Mouse (Mus musculus) right cerebral cortex, postnatal 14 days (tissue): ENCODE data around the gene Fosl1.

Experiments used
- DNase-seq: peaks from one replicate; pipeline ENCODE4 v3.0.0; 2022

Gene Fosl1

DNA sequence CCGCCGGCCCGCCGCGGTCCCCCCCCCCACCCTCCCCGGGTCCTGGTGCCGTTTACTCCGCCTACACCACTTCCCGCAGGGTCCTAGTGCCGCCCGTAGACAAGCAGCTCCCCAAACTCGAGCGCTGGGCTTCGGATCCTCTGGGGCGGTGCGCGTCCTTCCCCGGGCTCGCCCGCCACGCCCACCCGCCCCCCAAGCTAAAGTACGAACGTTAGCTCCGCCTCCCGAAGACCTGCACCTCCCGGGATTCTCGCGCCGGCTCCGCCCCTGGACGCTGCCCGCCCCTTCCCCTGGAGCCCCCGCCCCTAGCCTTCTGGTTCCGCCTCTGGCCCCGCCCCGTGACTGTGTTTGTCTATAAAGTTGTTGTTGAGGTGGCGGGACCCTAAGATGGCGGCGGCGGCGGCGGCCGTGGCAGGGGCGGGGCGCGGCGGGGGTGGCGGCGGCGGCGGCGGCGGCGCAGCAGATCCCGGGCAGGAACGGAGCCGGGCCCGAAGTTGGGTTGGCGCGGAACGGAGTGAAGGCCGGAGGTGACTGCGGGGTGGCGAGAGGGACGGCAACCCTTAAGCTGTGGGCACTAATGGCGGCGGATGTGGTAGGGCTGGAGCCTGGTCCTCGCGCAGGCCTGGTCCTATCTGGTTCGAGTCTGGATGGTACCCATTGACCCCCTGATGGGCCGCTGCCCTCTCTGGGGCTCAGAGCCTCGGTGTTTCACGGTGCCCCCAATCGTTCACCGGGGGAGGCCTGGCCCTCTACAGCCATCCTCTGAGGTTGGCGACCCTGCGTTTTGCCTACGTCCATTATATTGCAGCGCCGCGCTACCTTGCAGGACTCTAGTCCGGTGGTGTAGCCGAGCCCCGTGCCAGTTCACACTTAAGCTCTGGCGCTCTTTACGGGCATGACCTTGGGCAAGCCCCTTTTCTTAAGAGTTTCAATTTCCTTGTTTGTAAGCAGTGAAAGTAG, 22.3 kb upstream of the Fosl1 start, which contains the start of the genes Drap1 and AI837181:
TSS of gene Drap1 (minus strand) at position 198 of the 960 bp plus-strand sequence.
TSS of gene AI837181 (plus strand) at position 363 of the 960 bp plus-strand sequence.
- peak; percentile 96 for DNase-seq

DNA sequence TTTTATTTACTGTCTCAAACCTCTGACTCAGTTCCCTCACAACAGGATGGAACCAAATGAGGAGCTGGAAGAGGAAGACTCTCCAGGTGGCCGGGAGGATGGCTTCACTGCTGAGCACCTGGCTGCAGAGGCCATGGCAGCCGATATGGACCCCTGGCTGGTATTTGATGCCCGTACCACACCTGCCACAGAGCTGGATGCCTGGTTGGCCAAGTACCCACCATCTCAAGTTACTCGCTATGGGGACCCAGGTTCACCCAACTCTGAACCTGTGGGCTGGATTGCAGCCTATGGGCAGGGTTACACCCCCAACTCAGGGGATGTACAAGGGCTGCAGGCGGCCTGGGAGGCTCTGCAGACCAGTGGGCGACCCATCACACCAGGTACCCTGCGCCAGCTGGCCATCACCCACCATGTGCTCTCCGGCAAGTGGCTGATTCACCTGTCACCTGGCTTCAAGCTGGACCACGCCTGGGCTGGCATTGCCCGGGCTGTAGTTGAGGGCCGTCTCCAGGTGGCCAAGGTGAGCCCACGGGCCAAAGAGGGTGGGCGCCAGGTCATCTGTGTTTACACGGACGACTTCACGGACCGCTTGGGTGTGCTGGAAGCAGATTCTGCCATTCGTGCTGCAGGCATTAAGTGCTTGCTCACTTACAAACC, 21.3 kb upstream of the Fosl1 start:
- DNase-seq: no peak

DNA sequence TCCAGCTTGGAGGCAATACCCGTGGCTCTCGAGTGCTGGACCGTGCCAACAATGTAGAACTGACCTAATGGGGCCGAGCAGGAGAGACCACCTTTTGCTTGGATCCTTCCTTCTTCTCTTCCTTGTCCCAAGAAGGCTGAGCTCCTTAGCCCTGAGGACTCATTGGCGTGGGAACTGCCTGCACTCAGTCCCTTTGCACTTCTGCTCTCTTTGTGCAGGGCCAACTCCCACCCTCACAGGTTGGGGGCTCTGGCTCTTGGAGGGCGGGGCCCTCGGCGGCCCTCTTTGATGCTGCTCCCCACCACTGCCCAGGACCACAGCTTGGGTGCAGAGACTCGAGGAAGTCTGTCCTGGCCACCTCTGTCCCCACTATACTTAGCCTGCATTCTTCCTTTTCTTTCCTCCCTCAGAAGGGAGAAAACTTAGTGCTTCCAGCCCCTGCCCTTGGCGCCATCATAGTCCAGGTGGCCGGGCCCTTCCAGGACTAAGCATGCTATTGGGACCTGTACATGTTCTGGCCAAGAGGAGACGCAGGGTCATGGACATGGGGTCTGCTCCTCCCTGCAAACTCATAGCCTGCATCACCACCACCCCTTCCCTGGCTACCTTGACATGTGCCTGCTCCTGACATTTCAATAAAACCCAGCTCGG, 20.6 kb upstream of the Fosl1 start:
- no peak for DNase-seq

DNA sequence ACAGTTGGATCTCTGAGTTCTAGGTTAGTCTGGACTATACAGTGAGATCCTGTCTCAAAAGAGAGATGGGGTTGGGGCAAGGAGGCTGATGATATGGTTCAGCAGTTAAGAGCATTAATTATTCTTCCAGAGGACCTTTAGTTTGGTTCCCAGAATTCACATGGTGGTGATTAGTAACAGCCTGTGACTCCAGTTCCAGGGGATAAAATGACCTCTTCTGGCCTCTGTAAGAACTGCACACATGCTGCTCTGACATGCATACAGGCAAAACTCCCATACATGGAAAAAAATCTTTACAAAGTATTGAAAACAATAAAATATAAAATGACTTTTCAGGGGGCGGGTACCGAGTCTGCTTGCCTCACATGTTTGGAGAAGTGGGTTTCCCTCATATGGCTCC, 19.3 kb upstream of the Fosl1 start:
- no peak for DNase-seq

DNA sequence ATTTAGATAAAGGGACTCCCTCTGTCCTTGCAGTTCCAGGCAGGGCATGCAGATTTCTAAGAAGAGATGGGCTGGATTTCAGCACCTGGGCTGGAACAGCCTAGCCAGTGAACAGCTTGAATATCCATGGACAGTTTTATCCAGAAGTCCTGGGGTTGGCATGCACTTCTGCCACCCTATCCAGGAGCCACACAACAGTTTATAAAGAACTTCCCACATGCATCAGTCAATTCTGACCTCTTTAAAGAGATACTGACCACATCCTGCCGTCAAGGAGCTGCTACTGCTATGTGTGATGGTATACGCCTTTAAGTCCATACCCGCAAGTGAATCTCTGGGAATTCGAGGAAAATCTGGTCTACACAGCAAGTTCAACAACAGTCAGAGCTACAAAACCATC, 18.1 kb upstream of the Fosl1 start:
- DNase-seq: no peak

DNA sequence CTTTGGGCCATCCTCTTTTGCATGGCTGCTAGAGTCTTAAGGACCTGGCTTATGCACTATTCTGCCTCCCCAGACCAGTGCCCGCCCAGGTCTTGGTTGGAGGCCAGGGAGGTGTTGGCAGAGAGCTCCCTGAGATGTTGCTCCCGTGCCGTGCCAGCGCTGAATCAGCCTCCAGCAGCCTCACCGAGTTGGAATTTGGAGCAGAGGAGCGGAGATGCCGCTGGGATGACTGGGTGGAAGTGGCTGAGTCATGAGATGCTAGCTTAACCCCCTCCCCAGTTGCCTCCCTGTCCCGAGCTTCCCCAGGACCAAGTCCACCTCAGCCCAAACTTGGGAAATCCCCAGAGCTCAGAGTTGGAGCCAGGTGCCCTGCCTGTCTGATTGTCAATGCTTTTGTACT, 17.5 kb upstream of the Fosl1 start:
- DNase-seq: peak; percentile 19

DNA sequence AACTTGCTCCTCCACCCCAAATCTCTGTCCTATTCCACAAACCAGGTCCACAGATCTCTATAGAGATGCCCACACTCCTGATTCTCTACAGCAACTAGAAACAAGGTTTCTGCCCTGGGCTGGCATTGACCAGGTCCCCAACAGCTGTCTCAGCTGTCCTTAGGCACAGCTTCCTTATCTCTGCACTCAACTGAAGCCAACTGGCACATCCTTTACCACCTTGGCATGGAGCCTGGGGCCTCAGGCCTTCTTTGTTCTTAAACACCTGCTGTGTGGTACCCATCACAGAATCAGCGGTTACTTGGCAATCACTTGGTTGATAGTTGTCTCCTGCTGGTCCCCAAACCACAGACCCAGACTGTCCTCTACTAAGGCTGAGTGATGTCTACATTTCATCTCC, 16.9 kb upstream of the Fosl1 start:
- DNase-seq: no peak

DNA sequence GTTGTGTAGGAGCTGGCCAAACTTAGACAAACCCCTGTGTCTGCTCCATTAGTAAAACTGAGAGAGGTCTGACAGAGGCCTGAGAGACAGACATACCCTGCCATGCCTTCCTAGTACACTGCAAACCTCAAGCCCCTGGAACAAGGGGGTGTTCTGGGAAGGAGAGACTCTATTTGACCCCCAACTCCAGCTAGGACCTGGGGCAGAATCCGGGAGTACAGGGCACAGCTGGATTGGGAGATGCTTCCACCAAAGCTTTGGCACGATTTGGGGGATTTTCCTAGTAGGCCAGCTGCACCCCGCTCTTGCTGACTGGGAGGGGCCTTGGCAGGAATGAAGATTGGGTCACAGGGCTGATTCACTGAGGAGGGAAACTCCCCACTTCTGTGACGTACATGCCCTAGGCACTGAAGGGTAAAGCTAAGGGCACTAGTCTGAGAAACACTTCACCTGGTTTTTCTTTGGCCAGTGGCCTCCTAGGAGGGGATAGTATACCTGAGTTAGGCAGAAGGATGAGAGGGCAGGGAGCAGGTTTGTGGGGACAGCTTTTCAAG, 15.4 kb upstream of the Fosl1 start:
- no peak for DNase-seq

DNA sequence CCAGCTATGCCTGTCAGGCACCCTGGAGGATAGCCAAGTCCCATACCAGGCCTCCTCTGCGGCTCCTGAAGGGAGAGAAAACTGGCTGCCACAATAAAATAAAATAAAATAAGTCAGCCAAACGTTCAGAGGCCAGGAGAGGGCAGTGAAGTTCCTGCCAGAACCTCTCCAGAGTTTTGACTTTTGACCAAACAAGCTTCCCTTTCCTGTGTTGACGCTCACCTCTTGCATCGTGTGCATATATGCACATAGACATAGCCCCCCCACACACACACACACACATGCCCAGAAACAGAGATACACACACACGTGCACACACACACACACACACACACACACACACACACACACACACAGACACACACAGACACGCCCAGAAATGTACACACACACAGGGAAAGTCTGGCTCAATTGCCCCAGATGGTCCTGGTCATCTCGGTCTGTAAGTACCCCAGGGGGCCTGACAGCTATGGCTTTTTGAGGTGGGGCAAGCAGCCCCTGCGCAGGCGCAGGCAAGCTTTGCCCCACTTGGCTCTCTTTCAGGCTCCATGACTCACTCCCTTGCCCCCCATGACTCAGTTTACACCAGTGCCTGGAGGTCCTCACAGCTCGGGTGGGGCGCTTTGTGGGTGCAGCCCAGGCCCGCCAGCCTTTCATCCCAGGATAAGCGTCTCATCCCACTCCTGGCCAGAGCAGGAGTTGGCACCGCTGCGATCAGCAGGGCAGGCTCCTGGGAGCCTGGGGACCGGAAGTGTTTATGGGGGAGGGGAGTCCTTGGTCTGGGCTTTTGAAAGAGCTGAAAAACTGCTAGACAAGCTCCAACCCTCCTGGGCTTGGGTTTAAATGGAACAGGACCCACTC, 14.1 kb upstream of the Fosl1 start:
- DNase-seq: no peak

DNA sequence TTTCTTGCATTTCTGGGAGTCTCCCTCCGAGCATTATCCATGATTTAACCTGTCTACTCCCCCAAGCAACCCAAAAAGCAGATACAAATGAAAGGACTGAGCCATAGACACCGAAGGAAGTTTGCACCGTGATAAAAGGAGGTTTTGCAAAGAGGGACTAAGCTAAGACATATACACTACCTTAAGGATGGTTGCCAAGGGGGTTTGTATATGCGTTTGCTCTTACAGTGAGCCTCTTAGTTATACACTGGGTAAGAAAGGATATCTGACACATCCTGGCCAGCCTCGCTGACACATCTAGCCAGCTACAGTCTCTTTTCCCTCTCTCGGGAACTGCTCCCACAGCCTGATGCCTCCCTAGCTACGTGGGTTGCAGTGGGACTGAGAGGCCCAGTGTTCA, 13.4 kb upstream of the Fosl1 start:
- DNase-seq: no peak

DNA sequence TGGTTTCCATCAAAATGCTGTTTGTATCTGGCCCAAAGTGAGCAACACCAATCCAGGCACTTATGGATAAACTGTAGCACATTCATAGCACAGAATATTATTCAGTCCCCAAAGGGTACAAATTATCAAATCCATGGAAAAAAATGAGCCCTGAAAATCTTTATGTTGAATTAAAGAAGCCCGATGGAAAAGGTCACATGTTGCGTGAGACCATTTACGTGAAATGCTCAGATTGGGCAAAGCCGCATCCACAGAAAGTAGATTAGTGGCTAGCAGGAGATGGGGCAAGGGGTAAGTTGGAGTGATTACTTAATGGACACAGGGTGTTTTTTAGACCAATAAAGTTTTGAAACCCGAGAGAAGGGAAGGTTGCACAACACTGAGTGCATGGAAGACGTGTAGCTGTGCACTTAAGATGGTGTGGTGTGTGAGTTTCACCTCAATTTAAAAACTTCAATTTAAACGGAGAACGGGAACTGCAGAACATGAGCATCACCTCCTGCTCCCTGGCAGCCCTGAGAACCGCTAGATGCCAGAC, 2.9 kb upstream of the Fosl1 start:
- no peak for DNase-seq

DNA sequence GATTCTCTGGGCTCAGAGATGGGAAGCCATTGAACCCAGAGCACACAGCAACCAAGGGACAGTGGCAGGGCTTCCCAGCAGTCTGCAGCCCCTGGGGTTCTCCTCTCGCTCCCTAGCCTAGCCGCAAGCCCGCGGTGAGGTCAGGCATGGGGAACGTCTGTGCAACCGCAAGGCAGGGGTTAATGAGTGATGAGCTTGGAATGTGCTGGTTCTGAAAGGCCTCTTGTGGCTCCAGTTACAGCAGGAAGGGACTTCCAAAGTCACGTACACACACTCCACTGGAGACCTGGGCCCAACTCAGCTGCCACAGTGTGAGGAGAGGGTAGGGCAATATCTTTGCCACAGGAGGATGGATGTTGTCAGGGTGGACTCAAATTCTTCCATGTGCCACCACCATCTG, 2.4 kb upstream of the Fosl1 start:
- no peak for DNase-seq

DNA sequence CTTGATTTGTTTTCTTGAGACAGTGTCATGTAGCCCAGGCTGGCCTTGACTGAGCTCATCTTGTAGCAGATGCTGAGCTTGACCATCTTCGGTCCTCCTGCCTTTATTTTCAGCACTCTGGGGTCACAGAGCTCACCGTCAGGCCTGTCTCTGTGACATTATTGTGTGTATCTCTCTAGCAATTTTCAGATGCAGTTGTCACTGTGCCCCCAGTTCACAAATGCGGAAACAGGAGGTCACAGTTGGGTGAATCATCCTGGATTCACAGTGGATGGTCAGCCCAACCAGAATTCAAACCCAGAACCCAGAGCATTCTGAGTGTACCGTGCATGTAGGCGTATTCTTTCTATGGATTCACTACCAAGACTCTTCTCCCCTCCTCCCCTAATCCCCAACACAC, 1.6 kb upstream of the Fosl1 start:
- DNase-seq: no peak

DNA sequence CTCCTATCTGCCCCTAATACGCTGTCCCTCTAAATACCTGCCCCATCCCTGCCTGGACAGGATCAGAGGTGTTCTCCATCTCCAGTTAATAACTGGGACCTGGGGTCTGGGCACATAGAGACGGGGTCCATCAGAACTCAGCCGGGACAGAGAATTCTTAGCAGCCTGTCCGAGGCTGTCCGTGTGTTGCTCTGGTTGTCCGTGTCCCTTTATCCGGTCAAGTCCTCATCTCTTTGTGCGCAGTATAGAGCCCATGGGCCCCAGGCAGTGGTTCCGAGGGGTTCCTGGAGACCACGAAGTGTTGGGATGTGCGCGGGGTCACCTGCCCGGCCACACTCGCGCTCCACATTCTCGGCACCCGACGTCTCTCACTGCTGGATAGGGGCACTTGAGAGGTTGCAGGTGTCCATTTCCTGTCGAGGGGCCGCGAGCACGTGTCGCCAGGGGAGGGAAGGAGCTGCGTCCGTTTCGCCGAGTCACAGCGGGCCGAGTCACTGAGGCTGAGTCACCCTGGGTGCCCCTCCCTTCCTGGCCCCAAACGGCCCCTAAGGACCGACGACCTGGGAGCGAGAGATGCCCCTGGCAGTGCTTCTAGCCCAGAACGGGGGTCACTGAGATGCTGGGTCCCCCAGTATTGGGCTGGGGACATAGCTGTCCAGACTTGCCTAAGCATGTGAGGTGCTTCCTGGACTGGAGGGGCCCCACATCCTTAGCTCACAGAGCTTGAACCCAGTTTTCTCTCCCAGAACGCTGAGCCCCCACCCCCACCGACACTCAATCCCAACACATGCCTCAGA, 1.2 kb downstream of the Fosl1 start:
- no peak for DNase-seq

DNA sequence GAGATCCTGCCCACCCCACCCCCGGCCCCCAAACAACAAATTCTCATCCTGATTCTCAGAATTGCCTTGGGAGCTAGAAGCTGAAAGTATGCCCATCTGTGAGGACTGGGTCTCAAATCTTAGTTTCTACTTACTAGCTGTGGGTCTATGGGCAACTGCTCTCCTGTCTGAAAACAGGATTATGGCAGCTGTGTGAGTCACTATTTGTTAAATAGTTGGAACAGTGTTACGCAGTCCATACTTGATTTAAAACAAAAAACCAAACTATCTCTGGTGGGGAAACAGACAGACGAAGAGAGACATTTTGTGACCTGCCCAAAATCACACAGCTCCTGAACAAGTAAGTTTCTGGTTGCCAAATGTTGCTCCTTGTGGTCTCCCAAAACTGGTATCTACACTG, 2.3 kb downstream of the Fosl1 start:
- no peak for DNase-seq

DNA sequence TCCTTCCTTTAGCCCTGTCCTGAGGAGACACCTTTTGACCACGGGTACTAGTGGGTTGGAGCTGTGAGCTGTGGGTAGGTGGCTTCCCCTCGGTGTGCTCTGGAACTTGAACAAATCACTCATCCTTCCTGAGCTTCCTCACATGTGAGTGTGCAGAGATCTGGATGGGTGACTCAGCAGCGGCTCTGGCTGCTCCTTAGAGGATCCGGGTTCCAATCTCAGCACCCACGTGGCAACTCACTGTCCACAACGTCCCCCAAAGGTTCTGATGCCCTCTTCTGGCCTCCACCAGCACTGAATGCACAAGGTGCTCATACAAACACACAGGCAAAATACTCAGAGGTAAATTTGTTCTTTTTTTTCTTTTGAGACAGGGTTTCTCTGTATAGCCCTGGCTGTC, 4.4 kb downstream of the Fosl1 start:
- DNase-seq: no peak

DNA sequence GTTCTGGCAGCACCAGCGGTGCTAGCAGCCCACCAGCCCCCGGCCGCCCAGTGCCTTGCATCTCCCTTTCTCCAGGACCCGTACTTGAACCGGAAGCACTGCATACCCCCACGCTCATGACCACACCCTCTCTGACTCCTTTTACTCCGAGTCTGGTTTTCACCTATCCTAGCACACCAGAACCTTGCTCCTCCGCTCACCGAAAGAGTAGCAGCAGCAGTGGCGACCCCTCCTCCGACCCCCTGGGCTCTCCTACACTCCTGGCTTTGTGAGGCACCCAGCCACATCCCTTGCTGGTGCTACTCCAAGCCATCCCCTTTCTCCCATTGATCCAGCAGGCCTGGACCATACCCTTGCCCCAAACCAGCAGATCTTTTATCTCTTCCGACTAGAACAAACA, 7.7 kb downstream of the Fosl1 start:
- no peak for DNase-seq

DNA sequence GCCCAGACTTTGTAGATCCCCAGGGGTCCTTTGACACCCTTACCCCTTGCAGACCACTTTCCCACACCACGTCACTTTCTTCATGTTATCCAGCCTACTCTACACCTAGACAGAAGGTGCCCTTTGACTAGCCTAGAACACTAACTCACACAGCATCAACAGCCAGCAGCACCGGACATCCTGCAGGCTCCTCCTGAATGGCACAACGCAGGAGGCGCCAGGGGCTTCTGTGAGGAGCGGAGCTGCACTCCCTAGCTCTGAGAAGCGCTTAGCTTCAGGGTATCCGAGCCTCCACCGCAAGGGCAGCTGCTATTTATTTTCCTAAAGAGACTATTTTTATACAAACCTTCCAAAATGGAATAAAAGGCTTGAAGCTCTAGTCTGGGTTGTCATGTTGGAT, 8.2 kb downstream of the Fosl1 start:
- DNase-seq: no peak

DNA sequence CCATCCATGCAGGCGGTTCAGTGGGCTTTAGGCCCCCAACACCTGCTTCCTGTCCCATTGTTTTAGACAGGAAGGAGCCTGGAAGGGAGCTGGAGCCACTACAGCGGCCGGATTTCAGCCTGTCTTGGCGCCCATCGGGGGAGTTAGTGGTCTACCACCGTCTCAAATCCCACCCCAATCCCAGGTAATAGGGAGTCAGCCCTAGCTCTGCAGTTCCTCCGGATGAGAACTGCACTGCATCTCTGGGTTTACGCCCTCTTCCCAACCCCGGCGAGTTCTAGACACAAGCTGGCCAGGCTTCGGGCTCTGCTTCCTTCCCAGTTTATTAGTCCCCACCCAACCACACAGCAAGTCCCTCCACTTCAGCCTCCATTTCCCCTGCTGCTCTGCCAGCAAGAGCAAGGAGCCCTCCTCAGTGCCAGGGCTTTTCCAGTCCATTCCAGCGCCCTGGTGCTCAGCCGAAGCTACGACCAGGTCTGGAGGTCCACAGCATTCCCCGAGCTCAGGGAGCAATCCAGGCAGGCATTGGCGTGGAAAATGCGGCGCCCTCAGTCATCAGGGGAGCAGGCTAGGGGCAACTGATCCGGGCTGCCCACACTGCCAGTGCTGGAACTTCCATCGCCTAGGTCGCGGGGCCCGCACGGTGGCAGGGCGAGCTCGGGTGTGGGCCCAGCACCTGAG, 9.0 kb downstream of the Fosl1 start:
- no peak for DNase-seq

DNA sequence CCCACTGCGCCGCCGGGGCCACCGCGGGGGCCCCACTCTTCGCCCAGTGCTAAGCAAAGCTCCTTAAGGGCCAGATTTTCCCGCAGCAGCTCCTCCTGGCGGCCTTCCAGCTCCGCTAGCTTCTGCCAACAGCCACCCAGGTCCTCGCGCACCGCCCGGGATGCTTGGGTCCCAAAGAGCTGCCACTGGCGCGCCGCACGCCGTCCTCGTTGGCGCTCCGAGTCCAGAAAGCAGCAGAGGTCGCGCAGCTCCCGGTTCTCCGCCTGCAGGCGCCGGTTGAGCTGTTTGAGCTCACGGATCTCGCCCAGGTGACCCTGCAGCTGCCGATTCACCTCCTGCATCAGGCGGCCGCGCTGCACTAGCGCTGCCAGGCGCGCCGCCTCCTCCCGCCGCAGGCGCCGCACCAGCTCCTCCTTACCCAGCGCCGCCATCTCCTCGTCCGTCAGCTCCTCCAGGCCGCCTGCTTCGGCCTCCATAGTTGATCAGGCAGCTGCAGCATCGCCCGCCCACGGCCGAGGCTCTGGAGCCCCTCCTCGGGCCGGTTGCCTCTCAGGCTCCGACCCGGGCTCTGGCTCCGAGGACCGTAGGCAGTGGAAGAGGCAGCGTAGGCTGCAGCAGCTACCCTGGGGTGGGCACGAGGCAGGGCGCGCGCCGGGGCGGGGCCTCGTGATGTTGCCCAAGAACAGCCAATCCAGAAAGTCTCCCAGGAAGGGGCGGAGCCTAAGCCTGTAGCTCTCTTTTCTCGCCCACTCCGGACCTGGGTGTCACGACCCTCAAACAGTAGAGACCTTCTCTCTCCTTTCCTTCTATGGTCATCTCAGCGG, 9.8 kb downstream of the Fosl1 start:
- peak; percentile 96 for DNase-seq
